Mouse (Mus musculus) mature B cell (primary cell): ENCODE data around the gene Rpl19.

Source experiments
- in situ Hi-C: fragments of 300-500 bp; cut with MboI; formaldehyde crosslinking; loops from 2 replicates; pipeline ENCODE4 v1.14.3; 2019

Rpl19 gene

GRCm38 (mm10) chr11:98026570-98027296 lies at the start of gene Rpl19:
Rpl19 (plus strand) TSS chr11:98026710.
- in situ Hi-C loops, result loop anchor here (5.0 kb wide), 1 partner anchor 51 kb away; no protein-coding TSS in a partner anchor

DNA sequence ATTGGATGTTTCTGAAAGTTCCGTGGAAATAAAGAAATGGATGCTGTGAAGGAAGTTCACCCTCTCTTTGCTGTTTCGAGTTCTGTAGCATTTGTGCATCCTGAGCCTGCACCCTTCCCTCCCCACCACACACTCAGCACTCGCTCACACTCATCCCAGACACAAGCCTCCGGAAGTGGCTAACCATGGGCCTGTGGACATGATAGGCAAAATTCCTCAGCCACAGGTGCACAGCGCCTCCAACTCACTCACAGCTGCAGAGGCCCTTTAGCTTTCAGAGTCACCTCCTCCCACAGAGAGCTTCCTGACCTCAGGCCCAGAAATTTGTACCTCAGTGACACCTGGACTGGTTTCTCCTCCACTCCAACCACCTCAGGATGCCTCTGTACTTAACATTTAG lies 48.7 kb upstream of the Rpl19 start:
- in situ Hi-C loops, result no loop called here

- in situ Hi-C loops, result no loop called here
Measured at GRCm38 (mm10) chr11:97978392-97978791, 48.1 kb upstream of the Rpl19 start.

DNA sequence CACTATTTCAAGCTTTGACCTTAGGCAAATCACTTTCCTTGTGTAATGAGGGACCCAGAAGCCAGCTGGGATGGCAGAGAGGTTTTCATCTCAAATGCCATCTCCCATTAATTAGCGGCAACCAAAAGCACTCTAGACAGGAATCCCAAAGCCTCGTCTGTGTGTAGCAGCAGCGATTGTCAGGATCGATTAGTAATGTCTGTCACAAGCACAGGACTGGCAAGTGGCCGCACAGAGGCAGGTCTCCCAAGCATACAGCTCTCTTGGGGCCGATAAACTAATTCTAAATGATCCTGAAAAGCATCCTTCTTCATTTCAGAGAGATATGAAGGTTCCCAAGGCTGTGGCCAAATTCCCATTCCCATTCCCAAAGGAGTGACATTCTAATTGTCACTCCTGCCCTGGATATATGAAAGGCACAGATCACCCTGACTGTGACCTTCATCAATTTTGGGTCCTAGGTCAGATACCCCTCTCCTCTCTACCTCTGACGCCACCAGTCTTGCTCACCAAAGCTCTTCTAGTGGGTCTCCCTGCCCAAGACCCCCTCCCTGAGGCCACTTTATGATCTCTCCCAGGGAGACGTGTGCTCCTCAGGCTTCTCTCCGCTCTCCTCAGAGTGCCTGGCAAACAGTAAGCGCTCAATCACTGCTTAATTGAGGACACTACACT lies 46.5 kb upstream of the Rpl19 start:
- in situ Hi-C loops, result no loop called here

DNA sequence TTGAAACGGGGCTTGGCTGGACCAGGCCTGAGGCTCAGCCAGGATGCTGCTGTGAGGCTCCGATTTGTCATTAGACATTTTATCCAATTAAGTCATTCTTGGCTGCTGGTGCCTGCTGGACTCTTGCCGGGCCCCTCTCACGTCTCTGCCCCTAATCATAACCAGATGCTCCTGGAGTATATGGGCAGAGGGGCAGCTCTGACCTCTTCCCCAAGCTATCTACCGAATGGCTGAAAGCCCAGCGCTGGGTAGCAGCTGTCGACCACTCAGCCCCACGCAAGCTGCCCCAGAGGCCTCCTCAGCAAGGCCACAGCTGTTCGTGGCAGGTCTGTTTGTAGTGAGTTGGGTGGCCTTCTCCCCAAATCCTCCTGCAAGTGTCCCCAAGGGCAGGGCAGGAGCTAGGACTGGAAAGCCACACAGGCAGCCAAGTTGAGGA lies 46.0 kb upstream of the Rpl19 start:
- in situ Hi-C loops, result no loop called here

- in situ Hi-C loops, result no loop called here
Measured at GRCm38 (mm10) chr11:97982721-97983120, 43.8 kb upstream of the Rpl19 start.

- in situ Hi-C loops, result no loop called here
Measured at GRCm38 (mm10) chr11:97983506-97983905, 43.0 kb upstream of the Rpl19 start.

DNA sequence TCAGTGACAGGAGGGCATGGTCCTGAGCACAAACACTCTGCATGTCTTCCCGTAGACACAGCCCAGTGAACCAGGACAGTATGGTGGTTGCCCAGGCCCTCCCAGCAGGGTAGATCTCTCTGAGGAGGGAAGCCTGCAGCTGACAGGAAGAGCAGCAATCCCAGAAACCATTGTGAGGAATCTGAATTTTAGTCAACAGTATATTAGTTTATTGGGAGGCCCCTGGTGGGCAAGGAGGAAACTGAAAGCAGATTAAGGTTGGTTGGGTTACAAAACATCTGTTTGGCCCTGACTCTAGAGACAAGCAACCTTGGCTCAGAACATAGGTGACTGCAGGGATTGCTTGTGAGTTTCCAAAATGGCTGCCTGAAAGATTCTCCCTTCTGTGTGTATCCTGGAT lies 42.5 kb upstream of the Rpl19 start:
- in situ Hi-C loops, result no loop called here

DNA sequence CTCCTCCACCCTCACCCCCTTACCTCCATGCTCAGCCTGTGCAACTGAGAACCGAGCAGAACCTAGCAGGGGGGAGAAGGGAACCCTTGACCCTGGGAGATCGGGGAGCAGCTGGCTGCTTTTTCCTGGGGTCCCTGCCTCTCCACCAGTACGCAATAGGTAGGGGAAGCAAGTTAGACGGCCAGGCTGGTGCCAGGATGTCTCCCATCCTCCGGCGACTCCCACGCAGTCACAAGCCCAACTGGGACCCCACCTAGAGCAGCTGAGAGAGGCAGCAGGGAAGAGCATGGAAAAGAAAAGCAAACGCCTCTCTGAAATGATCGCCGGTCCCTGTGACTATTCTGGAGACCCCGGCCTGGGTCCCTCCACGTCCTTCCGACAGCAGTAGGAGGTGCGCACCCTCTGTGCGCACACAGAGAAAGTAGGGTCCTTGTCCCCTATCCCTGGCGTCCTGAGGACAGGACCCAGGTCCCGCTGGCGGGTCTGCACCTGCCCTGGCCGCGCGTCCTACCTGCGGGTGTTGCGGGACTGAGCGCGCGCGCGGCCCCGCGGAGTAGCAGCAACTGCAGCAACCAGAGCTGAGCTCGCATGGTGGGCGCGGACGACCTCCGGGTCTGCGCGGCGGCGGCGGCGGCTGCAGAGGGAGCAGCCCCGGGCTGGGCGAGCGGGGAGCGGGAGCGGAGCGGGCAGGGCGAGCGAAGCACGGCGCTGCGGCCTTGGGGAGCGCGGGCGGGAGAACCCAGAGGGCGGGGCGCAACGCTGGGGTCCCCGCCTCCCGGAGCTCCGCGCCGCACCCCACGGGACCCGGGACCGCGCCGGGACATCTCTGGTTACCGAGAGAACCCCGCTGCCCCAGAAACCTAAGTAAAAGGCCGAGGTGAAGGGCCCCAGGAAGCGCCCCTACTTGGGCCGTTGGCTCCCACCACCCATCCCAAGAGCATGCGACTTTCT lies 40.5 kb upstream of the Rpl19 start, which contains the start of gene Plxdc1:
Plxdc1 (minus strand) TSS at position 718 of the 951 bp plus-strand sequence.
- in situ Hi-C loops, result loop anchor here (5.0 kb wide), 1 partner anchor 189 kb away; the partner anchor contains the start of gene Lasp1

GRCm38 (mm10) chr11:97986738-97987465 lies 39.6 kb upstream of the Rpl19 start:
- in situ Hi-C loops, result loop anchor here (5.0 kb wide), 1 partner anchor 190 kb away; the partner anchor contains the start of gene Lasp1

DNA sequence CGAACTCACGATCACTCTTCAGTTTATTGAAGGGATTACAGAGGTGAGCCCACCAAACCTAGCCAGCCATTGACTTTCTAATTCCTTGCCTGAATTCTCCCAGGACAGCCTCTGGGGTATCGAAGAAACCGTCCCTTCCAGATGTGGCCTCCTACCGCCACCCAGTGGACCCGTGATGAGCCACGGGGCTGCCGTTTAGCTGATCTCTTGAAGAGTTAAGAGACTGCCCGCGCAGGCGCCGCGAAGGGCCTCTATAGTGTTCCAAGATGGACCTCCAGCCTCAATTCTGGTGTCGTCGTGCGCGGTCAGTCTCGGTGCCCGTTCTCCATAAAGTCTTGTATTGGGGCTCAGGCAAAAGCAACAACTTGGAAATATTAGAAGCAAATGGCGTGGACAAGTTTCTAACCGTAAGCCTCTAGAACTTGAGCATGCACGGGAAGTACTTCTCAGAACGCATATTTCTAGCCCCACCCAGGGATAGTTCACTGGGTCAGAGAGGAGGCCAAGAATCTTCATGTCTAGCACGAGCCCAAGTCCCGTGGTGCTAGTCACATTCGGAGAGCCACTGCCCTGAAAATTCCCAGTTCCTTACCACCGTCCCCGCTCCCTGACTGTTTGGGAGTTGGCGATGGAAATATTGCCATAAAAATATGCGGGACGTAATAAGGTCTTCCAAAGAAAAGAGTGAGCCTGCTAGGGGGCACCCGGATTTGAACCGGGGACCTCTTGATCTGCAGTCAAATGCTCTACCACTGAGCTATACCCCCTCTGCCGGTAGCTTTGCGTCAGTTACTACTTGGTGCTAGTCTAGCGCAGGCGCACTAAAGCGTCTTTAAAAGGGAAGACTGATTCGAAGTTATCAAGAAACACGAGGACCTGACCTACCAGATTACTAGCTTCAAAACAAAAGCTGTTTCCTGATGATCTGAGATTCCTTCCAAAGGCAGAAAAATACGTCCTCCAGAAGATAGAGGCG lies 38.7 kb upstream of the Rpl19 start:
- in situ Hi-C loops, result loop anchor here (5.0 kb wide), 1 partner anchor 191 kb away; the partner anchor contains the start of gene Lasp1

- in situ Hi-C loops, result loop anchor here (5.0 kb wide), 1 partner anchor 191 kb away; the partner anchor contains the start of gene Lasp1
Measured at GRCm38 (mm10) chr11:97988530-97989096, 37.9 kb upstream of the Rpl19 start.

GRCm38 (mm10) chr11:97994539-97995100 lies 31.9 kb upstream of the Rpl19 start:
- in situ Hi-C loops, result no loop called here

GRCm38 (mm10) chr11:97995564-97996288 lies 30.8 kb upstream of the Rpl19 start, which contains the start of gene Arl5c:
Arl5c (minus strand) TSS chr11:97996181.
- in situ Hi-C loops, result no loop called here

GRCm38 (mm10) chr11:97996691-97997090 lies 29.8 kb upstream of the Rpl19 start:
- in situ Hi-C loops, result no loop called here

GRCm38 (mm10) chr11:97997387-97997960 lies 29.0 kb upstream of the Rpl19 start:
- in situ Hi-C loops, result no loop called here

DNA sequence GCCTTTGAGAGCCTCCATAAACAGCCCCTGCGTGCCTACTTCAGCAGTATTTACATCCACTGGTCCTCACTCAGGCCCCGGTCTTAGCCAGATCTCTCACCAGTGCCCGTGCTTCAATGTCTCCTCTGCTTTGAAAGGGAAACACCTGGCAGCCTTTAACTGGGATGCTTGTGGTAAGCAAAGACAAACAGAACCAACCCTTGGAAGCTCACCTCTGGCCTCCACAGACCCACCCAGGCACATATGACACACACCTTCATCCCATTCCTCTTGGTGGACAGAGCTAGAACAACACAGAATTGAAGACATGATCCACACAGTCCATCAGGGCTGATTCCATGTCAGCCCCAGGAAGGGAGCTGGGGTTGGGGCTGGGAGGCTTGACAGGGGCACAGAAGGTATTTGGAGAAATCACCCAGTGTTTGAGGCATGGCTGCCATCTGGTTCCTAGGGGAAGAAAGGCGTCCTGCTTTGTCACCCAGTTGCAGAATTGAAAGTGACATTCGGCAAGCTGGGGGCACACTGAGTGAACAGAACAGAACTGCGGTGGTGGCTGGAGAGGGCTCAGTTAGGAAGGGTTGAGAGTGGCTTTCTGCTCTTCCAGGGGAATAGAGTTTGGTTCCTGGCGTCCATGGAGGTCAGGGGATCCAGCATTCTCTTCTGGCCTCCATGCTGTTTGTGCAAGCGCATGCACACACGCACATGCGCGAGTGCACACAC lies 28.3 kb upstream of the Rpl19 start:
- in situ Hi-C loops, result no loop called here
